In the genomic region with DNA sequence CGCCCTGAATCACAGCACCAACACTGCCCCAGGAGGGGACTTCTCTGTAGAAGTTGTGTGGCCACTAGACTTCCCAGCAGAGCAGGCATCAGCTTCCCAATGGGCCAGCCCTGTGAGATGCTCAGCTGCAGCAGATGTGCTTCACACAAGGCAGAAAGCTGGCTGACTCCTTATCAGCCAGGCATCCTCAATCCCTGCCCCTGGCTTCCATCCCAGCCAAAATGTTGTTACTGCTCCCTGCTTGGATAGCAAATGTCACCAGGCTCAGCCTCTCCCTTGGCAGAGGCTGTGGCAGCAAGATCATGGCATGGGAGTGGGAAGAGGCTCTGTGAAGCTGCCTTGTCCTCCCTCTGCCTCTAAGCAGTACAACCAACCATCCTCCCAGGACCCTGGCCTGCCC, we compare ENCODE assay signal across 17 mouse cellular contexts.
DNase-seq lines count a peak whose midpoint lies in the region; ATAC-seq and TF ChIP-seq lines count a peak whose summit lies in the region.
"Had no signal": no experiment of that assay in that cellular context is flagged by ENCODE, and none has a peak within 500 bp of the region (broad histone marks: within the 10 kb centered on the region; RNA-seq: fewer than 3 reads in every experiment).

No protein-coding gene starts in this region.

- no peak overlapping the region for H3K9ac ChIP-seq in heart, postnatal 0 days (replicated peaks; ENCODE audit: low read depth, low read length)
- H3K9ac ChIP-seq: intestine, embryonic 15.5 days; liver, embryonic 12.5 days; midbrain, embryonic 12.5 days; stomach, embryonic 15.5 days had no signal

- no peak for TF ChIP-seq EP300 in heart, postnatal 0 days (IDR thresholded peaks at IDR 0.05; ENCODE audit: low read depth)

- H3K4me1 ChIP-seq in heart, postnatal 0 days (ENCODE audit: control insufficient read depth, insufficient read depth) = peaks cover 32% of the 10 kb centered on the region

- no peaks in the 10 kb centered on the region for H3K27me3 ChIP-seq in heart, postnatal 0 days (ENCODE audit: control insufficient read depth, insufficient read depth, low read length)
- H3K27me3 ChIP-seq: intestine, embryonic 15.5 days; liver, embryonic 12.5 days; midbrain, embryonic 12.5 days; stomach, embryonic 15.5 days had no signal

- peak overlapping the region; percentile 77 for H3K27ac ChIP-seq in left cerebral cortex, adult 2 months
- 0 out of 2 replicates have a peak overlapping the region, but pooled peaks have one; percentile 36 for H3K27ac ChIP-seq in heart, postnatal 0 days (ENCODE audit: low read depth)
- H3K27ac ChIP-seq: intestine, embryonic 15.5 days; liver, embryonic 12.5 days; midbrain, embryonic 12.5 days; stomach, embryonic 15.5 days had no signal

- intact Hi-C loops in left cerebral cortex, adult 2 months (cut with DNase I) = no loop called here

- no peak for TF ChIP-seq CTCF in left cerebral cortex, adult 2 months (IDR thresholded peaks at IDR 0.05)
- TF ChIP-seq CTCF in heart, postnatal 0 days (IDR thresholded peaks at IDR 0.05; ENCODE audit: low read depth) = no peak

- H3K36me3 ChIP-seq in heart, postnatal 0 days (replicated peaks; ENCODE audit: control insufficient read depth, insufficient read depth, low read length) = no peaks in the 10 kb centered on the region; the same call in none of the 2 replicates
- H3K36me3 ChIP-seq: intestine, embryonic 15.5 days; liver, embryonic 12.5 days; midbrain, embryonic 12.5 days; stomach, embryonic 15.5 days had no signal

- H3K4me2 ChIP-seq in heart, postnatal 0 days (ENCODE audit: low read depth, low read length) = no peak overlapping the region
- H3K4me2 ChIP-seq: intestine, embryonic 15.5 days; liver, embryonic 12.5 days; midbrain, embryonic 12.5 days; stomach, embryonic 15.5 days had no signal

- no peaks in the 10 kb centered on the region for H3K9me3 ChIP-seq in heart, postnatal 0 days (replicated peaks; ENCODE audit: control insufficient read depth, low read length)
- H3K9me3 ChIP-seq: intestine, embryonic 15.5 days; liver, embryonic 12.5 days; midbrain, embryonic 12.5 days; stomach, embryonic 15.5 days had no signal

- no peak for DNase-seq in left cerebral cortex, adult 2 months (ENCODE audit: extremely low spot score in 1 of 2, low spot score in 2 of 2)
- no peak for DNase-seq in left cerebral cortex, adult 18-20 months (ENCODE audit: low spot score in 2 of 2)
- DNase-seq in cerebellum, adult 18-20 months = peak; percentile 17 to 27
- DNase-seq in cerebellum, postnatal 14 days = peak; percentile 83 to 84
- peak; percentile 63 for DNase-seq in heart, postnatal 0 days (ENCODE audit: low spot score)
- DNase-seq in urinary bladder, postnatal 14 days (ENCODE audit: low spot score) = no peak
- no peak for DNase-seq in urinary bladder, adult 2 months (ENCODE audit: low spot score)
- DNase-seq: kidney, postnatal 10 days; layer of hippocampus, adult 9-11 months; lung, postnatal 14 days; thymus, postnatal 14 days had no signal

- 48% methylated on average over 1 of the region's 1 CpGs for WGBS in heart, postnatal 0 days

- H3K4me3 ChIP-seq in left cerebral cortex, adult 2 months = no peak overlapping the region
- H3K4me3 ChIP-seq in heart, postnatal 0 days (ENCODE audit: low read depth, low read length) = no peak overlapping the region
- H3K4me3 ChIP-seq: intestine, embryonic 15.5 days; liver, embryonic 12.5 days; midbrain, embryonic 12.5 days; stomach, embryonic 15.5 days had no signal

- ATAC-seq in heart, postnatal 0 days (ENCODE audit: insufficient read depth, low read depth) = peak; percentile 47
- ATAC-seq in erythroblast, adult 5-6 weeks (replicated peaks; ENCODE audit: low FRiP score, poor library complexity, severe bottlenecking) = no peak
- ATAC-seq: activated CD4-positive, CD25-positive, alpha-beta regulatory T cell, adult 4 months; intestine, embryonic 15.5 days; liver, embryonic 12.5 days had no signal

Comparison
In these comparisons a context has a peak if more than half of its experiments do, and no peak if none do; other contexts are left out.
1. DNase-seq: peak in cerebellum, adult 18-20 months (2 of 2), cerebellum, postnatal 14 days (2 of 2) and heart, postnatal 0 days (single experiment); none in left cerebral cortex, adult 2 months (0 of 2), left cerebral cortex, adult 18-20 months (0 of 2), urinary bladder, postnatal 14 days (single experiment) and urinary bladder, adult 2 months (single experiment).